ENCODE assay signal across 1 mouse cellular context in the genomic region with DNA sequence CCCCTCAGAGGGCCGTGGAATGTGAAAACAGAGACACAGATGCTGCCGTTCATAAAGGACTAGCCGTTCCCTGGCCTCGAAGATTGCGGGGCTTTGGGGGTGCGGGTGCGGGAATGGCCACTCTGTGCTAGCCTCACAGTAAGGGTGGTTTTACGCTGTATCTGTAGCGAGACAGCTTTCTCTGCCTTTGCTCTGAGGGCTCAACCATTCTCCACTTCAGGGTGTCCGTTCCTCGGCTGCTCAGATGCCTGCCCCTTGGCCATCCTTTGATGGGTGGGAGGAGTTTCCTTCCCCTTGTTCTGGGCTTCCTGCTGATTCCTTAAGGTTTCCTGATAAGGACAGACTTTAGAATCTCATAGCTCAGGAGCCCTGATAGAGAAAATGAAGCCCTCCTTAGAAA.
TF ChIP-seq lines count a peak whose summit lies in the region.

No protein-coding gene starts in this region.

TF ChIP-seq in CH12.LX, 34 proteins besides CTCF, POLR2A, EP300 and RAD21:
- TF ChIP-seq JUND (conservative IDR thresholded peaks at IDR 0.05; ENCODE audit: low read depth, low read length): no peak
- no peak for TF ChIP-seq ELF1 (IDR thresholded peaks at IDR 0.05; ENCODE audit: low read depth, low read length)
- no peak for TF ChIP-seq POLR2AphosphoS2 (IDR thresholded peaks at IDR 0.05; ENCODE audit: low read depth, low read length)
- TF ChIP-seq UBTF (IDR thresholded peaks at IDR 0.05; ENCODE audit: low read depth, low read length): no peak
- TF ChIP-seq USF2 (conservative IDR thresholded peaks at IDR 0.05; ENCODE audit: low read depth, low read length): no peak
- no peak for TF ChIP-seq ZKSCAN1 (IDR thresholded peaks at IDR 0.05; ENCODE audit: borderline replicate concordance, low read depth, low read length)
- no peak for TF ChIP-seq KAT2A (IDR thresholded peaks at IDR 0.05; ENCODE audit: insufficient replicate concordance, low read length)
- no peak for TF ChIP-seq CHD1 (IDR thresholded peaks at IDR 0.05; ENCODE audit: low read depth, low read length)
- TF ChIP-seq MAX (IDR thresholded peaks at IDR 0.05; ENCODE audit: low read length): no peak
- TF ChIP-seq MYC (IDR thresholded peaks at IDR 0.05; ENCODE audit: low read depth, low read length): no peak
- TF ChIP-seq USF1 (IDR thresholded peaks at IDR 0.05; ENCODE audit: low read depth, low read length): no peak
- no peak for TF ChIP-seq ZC3H11A (IDR thresholded peaks at IDR 0.05; ENCODE audit: low read depth, low read length)
- no peak for TF ChIP-seq TCF12 (IDR thresholded peaks at IDR 0.05; ENCODE audit: low read depth, low read length)
- no peak for TF ChIP-seq ZMIZ1 (IDR thresholded peaks at IDR 0.05; ENCODE audit: low read depth, low read length)
- no peak for TF ChIP-seq RCOR1 (conservative IDR thresholded peaks at IDR 0.05; ENCODE audit: low read depth, low read length)
